Comparison of ENCODE assay signal across 24 mouse cellular contexts in genomic region chr6:93064366-93064765, GRCm38 (mm10).
DNase-seq lines count a peak whose midpoint lies in the region; ATAC-seq and TF ChIP-seq lines count a peak whose summit lies in the region.
"Had no signal": no experiment of that assay in that cellular context is flagged by ENCODE, and none has a peak within 500 bp of the region (broad histone marks: within the 10 kb centered on the region; RNA-seq: fewer than 3 reads in every experiment).

No protein-coding gene starts in this region.

- H3K36me3 ChIP-seq in liver, adult 2 months (ENCODE audit: control insufficient read depth, insufficient read depth, low read length) = no peaks in the 10 kb centered on the region
- H3K36me3 ChIP-seq: embryonic facial prominence, embryonic 12.5 days; forebrain, embryonic 15.5 days; G1E; heart, embryonic 13.5 days; lung, embryonic 15.5 days; neural tube, embryonic 15.5 days had no signal

- TF ChIP-seq CTCF in liver, adult 2 months (IDR thresholded peaks at IDR 0.05; ENCODE audit: low read depth, low read length) = no peak

- H3K9ac ChIP-seq in liver, adult 2 months (ENCODE audit: low read depth, low read length) = no peak overlapping the region
- H3K9ac ChIP-seq: embryonic facial prominence, embryonic 12.5 days; forebrain, embryonic 15.5 days; heart, embryonic 13.5 days; hindbrain, embryonic 14.5 days; lung, embryonic 15.5 days; neural tube, embryonic 15.5 days had no signal

- H3K27ac ChIP-seq in liver, adult 2 months (replicated peaks; ENCODE audit: insufficient read depth, low read depth, low read length) = no peak overlapping the region
- H3K27ac ChIP-seq: embryonic facial prominence, embryonic 12.5 days; forebrain, embryonic 15.5 days; heart, embryonic 13.5 days; hindbrain, embryonic 14.5 days; neural tube, embryonic 15.5 days had no signal

- peak; percentile 25 for DNase-seq in adrenal gland, adult 2 months
- no peak for DNase-seq in adrenal gland, adult 8-10 months
- peak; percentile 30 for DNase-seq in liver, adult 2 months (ENCODE audit: extremely low read depth, low read depth, low spot score)
- no peak for DNase-seq in liver
- peak; percentile 12 for DNase-seq in testis, postnatal 14 days (ENCODE audit: low spot score)
- no peak for DNase-seq in testis, postnatal 10 days (ENCODE audit: low spot score)
- DNase-seq: cerebellum, adult 11-12 months; cerebellum, adult 9-11 months; embryo, embryonic 11 days; gastrocnemius, postnatal 36 days; heart, postnatal 10 days; kidney, adult 11 months; lung, postnatal 4 days; midbrain, embryonic 14.5 days had no signal

- no peak for ATAC-seq in megakaryocyte-erythroid progenitor cell, adult 5-6 weeks (replicated peaks; ENCODE audit: low FRiP score, low TSS enrichment, poor library complexity, severe bottlenecking)
- ATAC-seq: forebrain, embryonic 15.5 days; inflammation-experienced regulatory T-cells, adult 6 months had no signal

- WGBS in liver, adult 2 months = 81% methylated on average over 7 of the region's 7 CpGs

- no peaks in the 10 kb centered on the region for H3K79me2 ChIP-seq in liver, adult 2 months (ENCODE audit: control insufficient read depth, insufficient read depth, low read length)

- H3K27me3 ChIP-seq in liver, adult 2 months (ENCODE audit: control insufficient read depth, insufficient read depth, low read length) = no peaks in the 10 kb centered on the region
- H3K27me3 ChIP-seq: embryonic facial prominence, embryonic 12.5 days; forebrain, embryonic 15.5 days; heart, embryonic 13.5 days; lung, embryonic 15.5 days; megakaryocyte, embryonic 14.5 days; neural tube, embryonic 15.5 days had no signal

- no peak overlapping the region for H3K4me3 ChIP-seq in liver, adult 2 months (ENCODE audit: insufficient read depth, low read depth, low read length)
- H3K4me3 ChIP-seq: embryonic facial prominence, embryonic 12.5 days; forebrain, embryonic 15.5 days; heart, embryonic 13.5 days; lung, embryonic 15.5 days; megakaryocyte, embryonic 14.5 days; neural tube, embryonic 15.5 days had no signal

- TF ChIP-seq POLR2A in liver, adult 2 months (IDR thresholded peaks at IDR 0.05; ENCODE audit: extremely low read depth, insufficient read depth, low read length) = no peak

- no peaks in the 10 kb centered on the region for H3K4me1 ChIP-seq in liver, adult 2 months (ENCODE audit: control insufficient read depth, insufficient read depth, low read length)
- H3K4me1 ChIP-seq: megakaryocyte, embryonic 14.5 days had no signal

Comparison
In these comparisons a context has a peak if more than half of its experiments do, and no peak if none do; other contexts are left out.
1. DNase-seq: peak in adrenal gland, adult 2 months (single experiment), liver, adult 2 months (single experiment) and testis, postnatal 14 days (single experiment); none in adrenal gland, adult 8-10 months (single experiment), liver (single experiment) and testis, postnatal 10 days (single experiment).